Mouse (Mus musculus): ENCODE data around the gene Kcnk4. TPM values are rescaled to one million over a fixed set of nuclear protein-coding genes. Genes with fewer than 3 reads are reported as not detected.

The Kcnk4 gene
- polyA plus RNA-seq (2017; shearing (Covaris generic)): 0.26 TPM

DNA sequence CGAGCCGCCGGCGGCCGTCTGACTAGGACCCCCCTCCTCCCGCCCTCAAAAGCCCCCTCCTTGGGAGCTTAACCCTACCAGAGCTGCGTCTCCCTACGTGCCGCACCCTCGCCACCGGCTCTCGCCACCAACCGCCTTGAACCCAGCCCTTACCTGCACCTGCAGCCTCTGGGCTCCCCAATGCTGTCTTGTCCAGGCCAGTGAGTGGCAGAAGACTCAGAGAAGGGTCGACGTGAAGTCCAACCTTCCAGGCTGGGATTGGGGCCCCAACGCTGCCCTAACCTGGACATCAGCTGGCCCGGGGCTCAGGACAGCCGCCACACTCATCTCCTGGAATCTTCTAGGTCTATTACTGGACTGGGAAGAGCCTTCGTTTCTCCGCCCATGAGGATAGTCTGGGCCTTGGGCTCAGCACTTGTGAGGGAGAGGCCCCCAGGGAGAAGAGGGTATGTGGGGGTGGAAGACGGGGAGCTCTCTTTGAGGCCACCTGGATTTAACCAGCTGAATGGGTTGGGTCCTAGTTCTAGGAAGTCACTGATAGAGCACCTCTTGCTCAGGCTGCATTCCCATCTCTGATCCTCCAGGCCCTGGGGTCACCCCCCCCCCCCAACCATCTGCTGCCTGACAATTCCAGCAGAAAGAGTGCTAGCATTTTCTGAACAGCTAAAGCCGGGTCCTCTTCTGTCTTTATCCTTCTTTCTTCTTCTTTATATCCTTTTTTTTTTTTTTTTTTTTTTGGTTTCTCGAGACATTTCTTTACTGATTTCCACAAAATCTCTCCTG is at the start of gene Kcnk4:
Gene Kcnk4 (minus strand): TSS at position 321 of the 783 bp plus-strand sequence.

DNA sequence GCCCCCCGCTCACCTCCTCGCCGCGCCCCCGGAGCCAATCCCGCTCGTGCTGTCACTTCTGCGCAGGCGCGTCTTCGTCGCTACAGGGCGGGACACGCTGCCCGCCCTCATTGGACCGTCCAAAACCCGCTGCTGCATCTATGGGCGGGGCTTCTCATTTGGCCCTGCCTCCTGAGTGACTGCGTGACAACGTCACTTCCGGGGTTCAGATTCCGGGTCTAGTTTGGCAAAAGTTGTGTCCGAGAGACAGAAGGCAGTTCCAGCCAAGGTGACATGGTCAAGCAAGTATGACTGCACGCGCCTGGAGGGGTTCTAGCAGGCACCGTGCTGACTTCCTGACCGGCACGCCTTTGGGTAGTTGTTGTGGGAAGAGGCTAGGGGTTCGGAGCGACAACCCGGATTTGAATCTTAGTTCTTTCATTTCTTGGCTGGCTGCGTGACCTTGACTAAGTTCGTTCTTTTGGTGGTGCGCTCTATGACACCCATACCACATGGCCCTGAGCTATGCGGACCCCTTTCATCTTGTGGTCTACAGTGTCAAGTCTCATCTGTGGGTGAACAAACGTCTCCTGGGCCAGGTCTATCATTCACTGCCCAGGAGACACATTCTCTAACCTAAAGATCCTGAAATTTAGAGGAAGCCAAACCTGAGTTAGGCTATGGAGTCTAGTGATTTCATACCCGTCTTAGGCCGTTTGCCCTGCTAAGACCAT is 46.2 kb upstream of the Kcnk4 start, which contains the start of gene Fkbp2:
Gene Fkbp2 (minus strand): TSS at position 121 of the 713 bp plus-strand sequence.

DNA sequence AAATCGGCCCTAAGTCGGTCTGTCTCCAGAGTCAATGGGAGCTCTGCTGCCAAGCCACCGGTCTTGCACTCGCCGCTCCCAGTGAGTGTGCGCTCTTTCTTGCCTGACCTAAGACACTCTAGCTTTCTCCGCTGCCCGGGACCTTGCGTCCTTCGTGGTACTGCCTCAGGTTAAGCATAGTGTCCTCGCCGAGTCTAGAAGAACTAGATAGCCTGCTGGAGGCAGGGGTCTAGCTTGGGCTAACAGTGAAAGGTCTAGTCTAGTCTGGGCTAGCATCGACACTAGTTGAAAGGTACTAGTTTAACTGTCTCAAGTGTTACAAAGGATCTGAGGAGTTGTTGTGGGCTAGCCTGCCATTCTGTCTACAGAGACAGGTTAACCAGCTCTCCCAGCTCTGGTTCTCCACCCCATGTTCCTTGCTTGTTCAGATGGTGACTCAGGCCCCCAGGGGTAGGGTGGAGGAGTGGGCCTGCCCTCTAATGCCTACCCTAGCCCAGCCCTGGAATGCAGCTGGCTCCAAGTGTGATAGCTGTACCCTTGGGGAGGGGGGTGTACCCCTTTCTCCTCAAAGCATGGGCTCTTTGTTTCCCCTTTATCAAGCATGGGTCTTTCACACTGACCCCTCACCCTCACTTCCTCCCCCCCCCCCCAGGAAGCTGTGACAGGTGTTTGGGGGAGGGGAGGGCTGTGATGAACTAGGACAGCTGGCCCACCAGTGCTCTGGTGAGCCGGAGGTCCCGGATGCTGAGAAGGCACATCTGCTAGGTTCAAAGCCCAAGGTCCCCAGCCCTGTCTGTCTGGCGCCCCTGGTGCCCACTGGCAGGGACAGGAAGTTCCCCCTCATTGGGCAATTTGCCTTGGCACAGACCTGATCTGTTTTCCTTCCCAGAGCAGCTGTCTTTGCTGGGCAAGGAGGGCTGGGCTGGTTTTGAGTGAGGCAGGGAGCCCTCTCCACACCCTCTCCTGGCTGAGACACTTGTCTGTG is 41.5 kb upstream of the Kcnk4 start, which contains the start of gene Plcb3:
Gene Plcb3 (minus strand): TSS at position 934 of the 985 bp plus-strand sequence.

DNA sequence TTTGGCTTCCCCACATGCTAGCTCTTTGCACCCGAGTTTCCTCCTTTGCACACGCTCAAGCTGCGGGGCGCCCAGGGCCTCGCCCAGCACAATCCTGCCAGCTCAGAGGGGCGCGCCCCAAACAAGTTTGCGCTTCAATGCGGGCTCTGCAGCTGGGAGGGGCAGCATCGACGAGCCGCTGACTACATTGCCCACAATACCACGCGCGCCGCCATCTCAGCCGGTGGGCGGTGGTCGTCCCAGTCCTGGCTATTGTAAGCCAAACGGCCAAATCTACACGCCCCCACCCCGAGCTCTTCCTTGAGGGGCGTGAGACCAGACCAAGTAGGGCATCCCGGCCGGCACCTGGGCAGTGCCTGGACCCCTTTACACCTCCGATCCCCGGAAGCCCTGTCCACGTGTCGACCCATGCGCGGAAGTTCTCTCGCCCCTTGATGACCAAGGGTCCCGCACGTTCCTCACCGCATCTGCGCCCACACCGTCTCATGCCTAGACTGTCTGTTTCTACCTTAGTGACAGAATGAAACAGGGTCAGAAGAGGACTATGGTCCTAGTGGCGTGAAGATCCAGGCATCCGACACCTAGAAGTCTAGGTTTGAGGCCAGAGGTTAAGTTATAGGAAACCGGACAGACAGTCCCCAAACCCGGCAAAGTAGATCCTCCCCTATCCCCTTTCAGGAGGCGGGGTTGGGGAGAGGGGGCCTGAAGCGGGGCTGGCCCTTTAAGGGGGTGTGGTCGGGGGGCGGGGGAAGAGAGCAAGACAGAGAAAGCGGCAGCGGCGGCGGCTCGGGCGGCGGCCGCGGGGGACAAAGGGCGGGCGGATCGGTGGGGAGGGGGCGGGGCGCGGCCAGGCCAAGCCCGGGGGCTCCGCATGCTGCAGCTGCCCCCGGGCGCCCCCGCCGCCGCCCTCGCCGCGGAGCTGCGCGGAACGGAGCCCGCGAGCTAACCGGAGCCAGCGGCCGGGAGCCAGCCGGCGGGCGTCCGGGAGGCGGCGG is 40.2 kb upstream of the Kcnk4 start, which contains the start of gene Ppp1r14b:
Gene Ppp1r14b (plus strand): TSS at position 758 of the 995 bp plus-strand sequence.

DNA sequence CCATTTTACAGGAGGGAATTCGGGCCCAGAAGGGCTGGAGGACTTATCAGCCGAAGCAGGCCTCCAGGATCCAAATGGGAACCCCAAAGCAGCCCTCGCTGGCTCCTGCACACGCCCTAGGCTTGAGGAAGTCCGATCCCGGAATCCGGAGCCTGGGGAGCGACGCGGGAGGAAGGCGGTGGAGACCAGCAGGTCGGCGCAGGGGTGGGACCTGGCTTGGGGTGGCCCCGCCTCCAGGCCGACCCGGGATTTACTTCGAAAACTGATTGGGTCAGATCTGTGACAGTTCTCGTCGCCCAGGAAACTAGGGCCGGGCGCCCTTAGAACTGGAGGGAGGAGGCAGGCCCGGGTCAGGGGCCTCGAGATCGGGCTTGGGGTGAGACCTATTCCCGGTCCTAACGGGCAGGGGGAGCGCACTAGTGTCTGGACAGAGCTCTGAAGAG is 8.0 kb upstream of the Kcnk4 start, which contains the start of gene Gpr137:
Gene Gpr137 (minus strand): TSS at position 232 of the 443 bp plus-strand sequence.

GRCm38 (mm10) chr19:6941372-6942248 is 7.3 kb upstream of the Kcnk4 start, which contains the start of gene Bad:
Gene Bad (plus strand): TSS chr19:6941861.

GRCm38 (mm10) chr19:6925307-6925573 is 9.1 kb downstream of the Kcnk4 start, which contains the start of gene Catsperz:
Gene Catsperz (minus strand): TSS chr19:6925380.

GRCm38 (mm10) chr19:6921647-6922567 is 12.4 kb downstream of the Kcnk4 start, which contains the start of gene Esrra:
Gene Esrra (minus strand): TSS chr19:6921813.

GRCm38 (mm10) chr19:6909507-6910289 is 24.6 kb downstream of the Kcnk4 start, which contains the start of the genes Trmt112 and Prdx5:
Gene Trmt112 (plus strand): TSS chr19:6909698.
Gene Prdx5 (minus strand): TSS chr19:6910106.

Other genes with a start within 250 kb of the Kcnk4 start
- 45.6 TPM for gene Rps6ka4, start 93.9 kb downstream of the Kcnk4 start, polyA plus RNA-seq (2017; shearing (Covaris generic))
- 46.8 TPM for gene Ccdc88b, start 76.3 kb downstream of the Kcnk4 start, polyA plus RNA-seq (2017; shearing (Covaris generic))
- gene Trmt112, start 24.8 kb downstream of the Kcnk4 start, polyA plus RNA-seq (2017; shearing (Covaris generic)): 169 TPM
- gene Prdx5, start 24.4 kb downstream of the Kcnk4 start, polyA plus RNA-seq (2017; shearing (Covaris generic)): 240 TPM
- gene Esrra, start 12.7 kb downstream of the Kcnk4 start, polyA plus RNA-seq (2017; shearing (Covaris generic)): 24.5 TPM
- gene Catsperz, start 9.1 kb downstream of the Kcnk4 start, polyA plus RNA-seq (2017; shearing (Covaris generic)): not detected
- gene Bad, start 7.3 kb upstream of the Kcnk4 start, polyA plus RNA-seq (2017; shearing (Covaris generic)): 31.7 TPM
- gene Gpr137, start 8.0 kb upstream of the Kcnk4 start, polyA plus RNA-seq (2017; shearing (Covaris generic)): 15.2 TPM
- gene Ppp1r14b, start 40.5 kb upstream of the Kcnk4 start, polyA plus RNA-seq (2017; shearing (Covaris generic)): 185 TPM
- 30.8 TPM for gene Plcb3, start 42.0 kb upstream of the Kcnk4 start, polyA plus RNA-seq (2017; shearing (Covaris generic))
- 40.8 TPM for gene Fkbp2, start 46.0 kb upstream of the Kcnk4 start, polyA plus RNA-seq (2017; shearing (Covaris generic))
- 9.3 TPM for gene Vegfb, start 53.1 kb upstream of the Kcnk4 start, polyA plus RNA-seq (2017; shearing (Covaris generic))
- 57.7 TPM for gene Dnajc4, start 58.1 kb upstream of the Kcnk4 start, polyA plus RNA-seq (2017; shearing (Covaris generic))
- 25.7 TPM for gene Nudt22, start 61.6 kb upstream of the Kcnk4 start, polyA plus RNA-seq (2017; shearing (Covaris generic))
- gene Trpt1, start 61.6 kb upstream of the Kcnk4 start, polyA plus RNA-seq (2017; shearing (Covaris generic)): 5.3 TPM
- gene Fermt3, start 85.0 kb upstream of the Kcnk4 start, polyA plus RNA-seq (2017; shearing (Covaris generic)): 376 TPM
- gene Stip1, start 105.5 kb upstream of the Kcnk4 start, polyA plus RNA-seq (2017; shearing (Covaris generic)): 163 TPM
- 26.0 TPM for gene Macrod1, start 122.3 kb upstream of the Kcnk4 start, polyA plus RNA-seq (2017; shearing (Covaris generic))
- 0.04 TPM for gene Flrt1, start 171.2 kb upstream of the Kcnk4 start, polyA plus RNA-seq (2017; shearing (Covaris generic))